In genomic region chr7:81729787-81730186, GRCm38 (mm10) we compare ENCODE assay signal across 24 mouse cellular contexts. TPM values are rescaled to one million over a fixed set of nuclear protein-coding genes. Genes with fewer than 3 reads are reported as not detected.
DNase-seq lines count a peak whose midpoint lies in the region; ATAC-seq and TF ChIP-seq lines count a peak whose summit lies in the region.
"Had no signal": no experiment of that assay in that cellular context is flagged by ENCODE, and none has a peak within 500 bp of the region (broad histone marks: within the 10 kb centered on the region; RNA-seq: fewer than 3 reads in every experiment).

No protein-coding gene starts in this region.

- DNase-seq in embryonic facial prominence, embryonic 14.5 days (ENCODE audit: low spot score), result peak; percentile 11
- no peak for DNase-seq in embryonic facial prominence, embryonic 10.5 days (ENCODE audit: low spot score)
- peak; percentile 40 for DNase-seq in 416B (ENCODE audit: low read depth)
- no peak for DNase-seq in liver, embryonic 13.5 days
- no peak for DNase-seq in liver, postnatal 0 days
- no peak for DNase-seq in layer of hippocampus, postnatal 10 days (ENCODE audit: low spot score in 2 of 2)
- DNase-seq in natural killer cell, adult 2 months (ENCODE audit: low spot score in 2 of 2), result no peak
- DNase-seq: adrenal gland, postnatal 14 days; cerebellum, adult 11-12 months; cerebellum, adult 9-10 months; cerebellum, postnatal 25 days; gastrocnemius, adult 2 months; gastrocnemius, postnatal 25 days; heart, adult 18-20 months; heart, postnatal 10 days had no signal

- H3K4me2 ChIP-seq in embryonic facial prominence, embryonic 14.5 days (ENCODE audit: low read depth, low read length), result no peak overlapping the region
- peak overlapping the region; percentile 35 for H3K4me2 ChIP-seq in liver, embryonic 13.5 days
- peak overlapping the region; percentile 38 for H3K4me2 ChIP-seq in liver, postnatal 0 days (ENCODE audit: low read depth, low read length)
- H3K4me2 ChIP-seq: embryonic facial prominence, embryonic 15.5 days; hindbrain, embryonic 15.5 days had no signal

- no peak overlapping the region for H3K27ac ChIP-seq in embryonic facial prominence, embryonic 14.5 days (replicated peaks; ENCODE audit: low read depth, low read length)
- no peak overlapping the region for H3K27ac ChIP-seq in embryonic facial prominence, embryonic 10.5 days (replicated peaks)
- H3K27ac ChIP-seq in liver, embryonic 13.5 days, result no peak overlapping the region
- H3K27ac ChIP-seq in liver, postnatal 0 days (ENCODE audit: low read depth), result no peak overlapping the region
- H3K27ac ChIP-seq: embryonic facial prominence, embryonic 15.5 days; forebrain, embryonic 10.5 days; gastrocnemius, adult 2 months; hindbrain, embryonic 15.5 days had no signal

- no peaks in the 10 kb centered on the region for H3K4me1 ChIP-seq in embryonic facial prominence, embryonic 14.5 days (ENCODE audit: control insufficient read depth, insufficient read depth, low read length)
- H3K4me1 ChIP-seq in embryonic facial prominence, embryonic 10.5 days, result peaks cover 11% of the 10 kb centered on the region; the same call in 1 of the 2 replicates
- peaks cover 28% of the 10 kb centered on the region for H3K4me1 ChIP-seq in liver, embryonic 13.5 days (replicated peaks)
- H3K4me1 ChIP-seq in liver, postnatal 0 days (ENCODE audit: insufficient read depth), result 0 out of 2 replicates have a peak, but pooled peaks cover 4% of the 10 kb centered on the region
- H3K4me1 ChIP-seq: embryonic facial prominence, embryonic 15.5 days; forebrain, embryonic 10.5 days; hindbrain, embryonic 15.5 days had no signal

- 81% methylated on average over 9 of the region's 9 CpGs for WGBS in embryonic facial prominence, embryonic 14.5 days
- WGBS in embryonic facial prominence, embryonic 10.5 days, result 91% methylated on average over 9 of the region's 9 CpGs
- WGBS in liver, embryonic 13.5 days (ENCODE audit: insufficient replicate concordance), result 24% methylated on average over 9 of the region's 9 CpGs
- WGBS in liver, postnatal 0 days (ENCODE audit: insufficient replicate concordance), result 61% methylated on average over 9 of the region's 9 CpGs

- H3K9me3 ChIP-seq in embryonic facial prominence, embryonic 14.5 days (ENCODE audit: control insufficient read depth, low read length), result no peaks in the 10 kb centered on the region
- no peaks in the 10 kb centered on the region for H3K9me3 ChIP-seq in embryonic facial prominence, embryonic 10.5 days
- H3K9me3 ChIP-seq in liver, embryonic 13.5 days (replicated peaks), result no peaks in the 10 kb centered on the region
- H3K9me3 ChIP-seq in liver, postnatal 0 days (ENCODE audit: low read length), result no peaks in the 10 kb centered on the region
- H3K9me3 ChIP-seq: embryonic facial prominence, embryonic 15.5 days; forebrain, embryonic 10.5 days; heart, embryonic 10.5 days; hindbrain, embryonic 15.5 days had no signal

- TF ChIP-seq EP300 in liver, postnatal 0 days (IDR thresholded peaks at IDR 0.05; ENCODE audit: low read depth), result no peak

- H3K27me3 ChIP-seq in embryonic facial prominence, embryonic 14.5 days (replicated peaks; ENCODE audit: control insufficient read depth, insufficient read depth, low read length), result no peaks in the 10 kb centered on the region
- no peaks in the 10 kb centered on the region for H3K27me3 ChIP-seq in embryonic facial prominence, embryonic 10.5 days (replicated peaks; ENCODE audit: low read depth, poor library complexity, severe bottlenecking)
- H3K27me3 ChIP-seq in liver, embryonic 13.5 days, result no peaks in the 10 kb centered on the region
- no peaks in the 10 kb centered on the region for H3K27me3 ChIP-seq in liver, postnatal 0 days (ENCODE audit: insufficient read depth, low read length)
- H3K27me3 ChIP-seq: embryonic facial prominence, embryonic 15.5 days; hindbrain, embryonic 15.5 days had no signal

- H3K36me3 ChIP-seq in embryonic facial prominence, embryonic 14.5 days (ENCODE audit: control insufficient read depth, insufficient read depth, low read length), result no peaks in the 10 kb centered on the region
- no peaks in the 10 kb centered on the region for H3K36me3 ChIP-seq in embryonic facial prominence, embryonic 10.5 days (replicated peaks)
- no peaks in the 10 kb centered on the region for H3K36me3 ChIP-seq in liver, embryonic 13.5 days
- H3K36me3 ChIP-seq in liver, postnatal 0 days (replicated peaks; ENCODE audit: insufficient read depth, low read length), result no peaks in the 10 kb centered on the region
- H3K36me3 ChIP-seq: embryonic facial prominence, embryonic 15.5 days; forebrain, embryonic 10.5 days; heart, embryonic 10.5 days; hindbrain, embryonic 15.5 days had no signal

- no peak for ATAC-seq in embryonic facial prominence, embryonic 14.5 days (ENCODE audit: low read depth)
- ATAC-seq in liver, embryonic 13.5 days (ENCODE audit: low read depth), result no peak
- ATAC-seq in liver, postnatal 0 days, result no peak
- no peak for ATAC-seq in granulocyte monocyte progenitor cell, adult 5-6 weeks (replicated peaks; ENCODE audit: poor library complexity, severe bottlenecking)
- ATAC-seq: activated CD4-positive, CD25-positive, alpha-beta regulatory T cell, adult 4 months; forebrain, embryonic 14.5 days; Patski had no signal

- H3K4me3 ChIP-seq in embryonic facial prominence, embryonic 14.5 days (ENCODE audit: low read depth, low read length), result no peak overlapping the region
- H3K4me3 ChIP-seq in embryonic facial prominence, embryonic 10.5 days, result no peak overlapping the region
- H3K4me3 ChIP-seq in liver, embryonic 13.5 days (replicated peaks), result no peak overlapping the region
- H3K4me3 ChIP-seq in liver, postnatal 0 days (ENCODE audit: low read depth, low read length), result no peak overlapping the region
- H3K4me3 ChIP-seq: embryonic facial prominence, embryonic 15.5 days; erythroblast, embryonic 14.5 days; forebrain, embryonic 10.5 days; gastrocnemius, adult 2 months; heart, embryonic 10.5 days; hindbrain, embryonic 15.5 days had no signal

- TF ChIP-seq CTCF in liver, postnatal 0 days (IDR thresholded peaks at IDR 0.05; ENCODE audit: low read depth), result no peak

- H3K9ac ChIP-seq in embryonic facial prominence, embryonic 14.5 days (ENCODE audit: low read depth, low read length), result no peak overlapping the region
- H3K9ac ChIP-seq in liver, embryonic 13.5 days, result no peak overlapping the region; the same call in 1 of the 2 replicates
- no peak overlapping the region for H3K9ac ChIP-seq in liver, postnatal 0 days (replicated peaks)
- H3K9ac ChIP-seq: embryonic facial prominence, embryonic 15.5 days; hindbrain, embryonic 15.5 days had no signal

RNA-seq across cellular contexts. Expression of gene Homer2, which starts 22.5 kb away (rescaled TPM):
- polyA plus RNA-seq in embryonic facial prominence, embryonic 14.5 days (2014; fragmentation: Nextera tagmentation; extraction: Ambion mirVana), result 23.7 and 25.2 TPM in 2 replicates
- 12.2 and 14.6 TPM in 2 replicates for polyA plus RNA-seq in embryonic facial prominence, embryonic 10.5 days (2016; fragmentation: Nextera tagmentation; extraction: Ambion mirVana)
- 5.7 and 6.3 TPM in 2 replicates for polyA plus RNA-seq in liver, embryonic 13.5 days (2015; fragmentation: Nextera tagmentation; extraction: Ambion mirVana)
- 8.6 and 9.1 TPM in 2 replicates for polyA plus RNA-seq in liver, postnatal 0 days (2015; fragmentation: Nextera tagmentation; extraction: Ambion mirVana)
- total RNA-seq in layer of hippocampus, postnatal 10 days (2021), result 100 to 1,000 TPM in 1 of 2 experiments, 10 to 100 TPM in 1; 96.8 to 103 TPM
- 0.11 and 0.39 TPM in 2 replicates for total RNA-seq in granulocyte monocyte progenitor cell, adult 5-6 weeks (2014; fragmentation: Nextera tagmentation)
- total RNA-seq in granulocyte monocyte progenitor cell, adult 5-6 weeks (2017), result 1.5 and 5.2 TPM in 2 replicates

RNA-seq across cellular contexts. Expression of gene Ramac, which starts 32.9 kb away (rescaled TPM):
- polyA plus RNA-seq in embryonic facial prominence, embryonic 14.5 days (2014; fragmentation: Nextera tagmentation; extraction: Ambion mirVana), result 107 TPM in 2 replicates
- polyA plus RNA-seq in embryonic facial prominence, embryonic 10.5 days (2016; fragmentation: Nextera tagmentation; extraction: Ambion mirVana), result 127 and 130 TPM in 2 replicates
- polyA plus RNA-seq in liver, embryonic 13.5 days (2015; fragmentation: Nextera tagmentation; extraction: Ambion mirVana), result 68.9 and 84.2 TPM in 2 replicates
- 72.1 and 78.7 TPM in 2 replicates for polyA plus RNA-seq in liver, postnatal 0 days (2015; fragmentation: Nextera tagmentation; extraction: Ambion mirVana)
- 10 to 100 TPM; 52.3 to 58.1 TPM for total RNA-seq in layer of hippocampus, postnatal 10 days (2021)
- total RNA-seq in granulocyte monocyte progenitor cell, adult 5-6 weeks (2014; fragmentation: Nextera tagmentation), result 63.3 and 65.3 TPM in 2 replicates
- total RNA-seq in granulocyte monocyte progenitor cell, adult 5-6 weeks (2017), result 88.6 and 89.8 TPM in 2 replicates

RNA-seq across cellular contexts. Expression of gene 3110040N11Rik, which starts 59.5 kb away (rescaled TPM):
- 51.3 and 53.7 TPM in 2 replicates for polyA plus RNA-seq in embryonic facial prominence, embryonic 14.5 days (2014; fragmentation: Nextera tagmentation; extraction: Ambion mirVana)
- 42.6 and 50.2 TPM in 2 replicates for polyA plus RNA-seq in embryonic facial prominence, embryonic 10.5 days (2016; fragmentation: Nextera tagmentation; extraction: Ambion mirVana)
- 30.0 and 30.2 TPM in 2 replicates for polyA plus RNA-seq in liver, embryonic 13.5 days (2015; fragmentation: Nextera tagmentation; extraction: Ambion mirVana)
- polyA plus RNA-seq in liver, postnatal 0 days (2015; fragmentation: Nextera tagmentation; extraction: Ambion mirVana), result 21.8 and 24.3 TPM in 2 replicates
- total RNA-seq in layer of hippocampus, postnatal 10 days (2021), result 10 to 100 TPM; 30.8 to 37.8 TPM
- total RNA-seq in granulocyte monocyte progenitor cell, adult 5-6 weeks (2014; fragmentation: Nextera tagmentation), result 20.0 and 28.1 TPM in 2 replicates
- total RNA-seq in granulocyte monocyte progenitor cell, adult 5-6 weeks (2017), result 69.5 and 80.4 TPM in 2 replicates

Comparison
In these comparisons a context has a peak if more than half of its experiments do, and no peak if none do; other contexts are left out.
1. DNase-seq: peak in embryonic facial prominence, embryonic 14.5 days (single experiment) and 416B (single experiment); none in embryonic facial prominence, embryonic 10.5 days (single experiment), liver, embryonic 13.5 days (single experiment), liver, postnatal 0 days (single experiment), layer of hippocampus, postnatal 10 days (0 of 2) and natural killer cell, adult 2 months (0 of 2).